Mouse (Mus musculus) cortical plate, adult 2 months (tissue): ENCODE measurements around the gene Samhd1.

Experiments
- CTCF ChIP-seq: fragments of 200-500 bp; IDR thresholded peaks from 2 replicates; pipeline ENCODE4 v1.5.1; 2011; ENCODE audit warnings: mild to moderate bottlenecking, control low read depth, low read length; ENCODE audit not compliant: insufficient read depth; ENCODE audit errors: extremely low read depth
- POLR2A ChIP-seq: fragments of 200-500 bp; IDR thresholded peaks from 2 replicates; pipeline ENCODE4 v1.6.1; 2011; ENCODE audit warnings: mild to moderate bottlenecking, low read length, control low read depth; ENCODE audit not compliant: insufficient read depth; ENCODE audit errors: extremely low read depth

- TF ChIP-seq CTCF = no peak
- no peak for TF ChIP-seq POLR2A
These were observed 77.3 kb downstream of the Samhd1 start for GRCm38 (mm10) chr2:157057758-157058157.
